Mouse (Mus musculus) lung, embryonic 14.5 days (tissue): ENCODE data around the gene Synrg. TPM values are rescaled to one million over a fixed set of nuclear protein-coding genes. Genes with fewer than 3 reads are reported as not detected.

Experiments used
- ATAC-seq: fragments of 200-750 bp; cut with Nextera tagmentation; 2 replicates; pipeline ENCODE4 v1.8.0; 2017; ENCODE audit warnings: mild to moderate bottlenecking, moderate TSS enrichment, moderate library complexity; ENCODE audit not compliant: insufficient read depth
- DNase-seq: peaks from one replicate; pipeline ENCODE4 v3.0.0-alpha.2; 2015
- H3K27ac ChIP-seq: fragments of 300-500 bp; sonication (generic); 2 replicates; pipeline ENCODE4 v1.5.1; 2014; ENCODE audit warnings: low read depth, mild to moderate bottlenecking, moderate library complexity
- H3K27me3 ChIP-seq: fragments of 300-500 bp; sonication (generic); 2 replicates; pipeline ENCODE4 v1.6.1; 2014; ENCODE audit warnings: low read length, control low read depth; ENCODE audit not compliant: insufficient read depth
- H3K36me3 ChIP-seq: fragments of 300-500 bp; sonication (generic); 2 replicates; pipeline ENCODE4 v1.6.1; 2014; ENCODE audit warnings: control low read depth; ENCODE audit not compliant: insufficient read depth
- H3K4me1 ChIP-seq: fragments of 300-500 bp; sonication (generic); 2 replicates; pipeline ENCODE4 v1.6.1; 2014; ENCODE audit warnings: antibody characterized with exemption, control low read depth; ENCODE audit not compliant: insufficient read depth
- H3K4me2 ChIP-seq: fragments of 300-500 bp; sonication (generic); 2 replicates; pipeline ENCODE4 v1.6.1; 2014; ENCODE audit warnings: mild to moderate bottlenecking
- H3K4me3 ChIP-seq: fragments of 300-500 bp; sonication (generic); 2 replicates; pipeline ENCODE4 v1.5.1; 2014; ENCODE audit warnings: low read depth, low read length
- H3K9ac ChIP-seq: fragments of 300-500 bp; sonication (generic); 2 replicates; pipeline ENCODE4 v1.6.1; 2014
- H3K9me3 ChIP-seq: fragments of 300-500 bp; sonication (generic); 2 replicates; pipeline ENCODE4 v1.6.1; 2016; ENCODE audit warnings: low read depth, low read length, control low read depth
- CTCF ChIP-seq: IDR thresholded peaks from 2 replicates; pipeline ENCODE4 v1.5.1; 2016; ENCODE audit warnings: antibody characterized with exemption, low read depth
- WGBS: fragments of 180-500 bp; shearing (Covaris S2); extraction: QIAGEN DNeasy Blood & Tissue Kit; methylation state at CpG from one replicate; pipeline ENCODE4 v1.1.7; 2014; 5-methylcytosine and 5-hydroxymethylcytosine counted together
- polyA plus RNA-seq: library from polyadenylated mRNA; unstranded; fragments of >200 nt; fragmentation: Nextera tagmentation; extraction: Ambion mirVana; gene quantifications from 2 replicates; pipeline ENCODE4 v1.2.1, GENCODE M21; 2014

Synrg gene
- polyA plus RNA-seq, 1 experiment from 2014 or later: 9.3 TPM

DNA sequence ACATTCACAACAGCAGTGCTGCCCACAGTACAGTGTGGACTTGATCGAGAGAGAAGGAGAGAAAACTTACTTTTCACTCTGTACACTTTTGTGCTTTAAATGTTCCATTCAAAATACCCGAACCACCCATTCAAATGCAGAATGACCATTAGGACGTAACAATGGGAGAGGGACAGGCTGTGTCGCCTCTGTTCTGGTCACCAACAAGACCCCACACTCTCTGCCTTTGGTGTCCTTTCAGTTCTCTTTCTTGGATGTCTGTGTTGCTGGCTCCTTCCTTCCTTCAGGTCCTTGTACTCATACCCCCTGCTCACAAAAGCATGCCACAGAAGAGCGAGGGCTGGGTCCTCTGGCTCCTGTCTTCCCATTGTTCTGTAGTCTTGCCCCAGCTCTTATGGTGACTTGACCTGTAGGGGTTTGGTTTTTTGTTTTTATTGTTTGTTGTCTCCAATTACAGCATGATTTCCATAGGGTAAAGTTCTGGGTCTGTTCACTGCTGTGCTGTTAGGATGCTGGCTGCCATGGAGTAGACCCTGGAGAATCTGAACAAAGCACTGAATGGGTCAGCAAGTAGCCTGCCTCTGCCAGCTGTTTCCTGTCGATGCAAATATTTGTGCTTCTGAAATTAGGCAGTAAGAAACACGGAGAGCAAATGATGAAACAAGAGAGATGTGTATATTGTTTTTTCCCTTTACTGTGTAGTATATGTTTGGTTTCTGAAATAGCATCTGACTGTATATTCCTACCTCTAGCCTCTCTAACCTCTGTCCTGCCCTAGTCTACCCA is 10.5 kb downstream of the Synrg start:
- H3K36me3 ChIP-seq: peaks cover 18% of the 10 kb centered on the region
- TF ChIP-seq CTCF: no peak
- no peak overlapping the region for H3K4me2 ChIP-seq
- H3K27ac ChIP-seq: no peak overlapping the region
- no peaks in the 10 kb centered on the region for H3K27me3 ChIP-seq
- no peak overlapping the region for H3K4me3 ChIP-seq
- no peaks in the 10 kb centered on the region for H3K9me3 ChIP-seq
- DNase-seq (no peak), ATAC-seq (no peak)
- 71% methylated on average over 7 of the region's 7 CpGs for WGBS
- no peaks in the 10 kb centered on the region for H3K4me1 ChIP-seq
- no peak overlapping the region for H3K9ac ChIP-seq

DNA sequence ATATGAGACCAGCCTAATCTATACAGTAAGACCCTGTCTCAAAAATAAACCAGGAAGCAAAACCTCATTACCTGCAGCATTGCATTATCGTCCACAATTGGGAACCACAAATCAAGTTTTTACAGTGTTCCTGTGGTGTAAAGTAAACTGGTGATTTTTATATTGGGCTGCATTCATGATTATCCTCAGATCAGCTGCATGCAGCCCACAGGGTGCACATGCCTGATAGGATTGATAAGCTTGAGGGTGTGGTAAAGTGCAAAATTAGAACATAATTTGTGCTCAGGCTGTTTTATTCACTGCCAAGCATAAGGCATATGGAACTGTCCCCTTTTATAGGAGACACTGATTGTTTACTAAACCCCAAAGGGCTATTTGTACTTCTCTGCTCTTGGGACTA is 11.3 kb downstream of the Synrg start:
- H3K9me3 ChIP-seq: no peaks in the 10 kb centered on the region
- no peak for ATAC-seq
- H3K9ac ChIP-seq: no peak overlapping the region
- H3K27ac ChIP-seq: no peak overlapping the region
- peaks cover 22% of the 10 kb centered on the region for H3K36me3 ChIP-seq
- H3K4me1 ChIP-seq: no peaks in the 10 kb centered on the region
- H3K27me3 ChIP-seq: no peaks in the 10 kb centered on the region
- H3K4me2 ChIP-seq: no peak overlapping the region
- DNase-seq: no peak
- 79% methylated on average over 1 of the region's 1 CpGs for WGBS
- no peak overlapping the region for H3K4me3 ChIP-seq
- no peak for TF ChIP-seq CTCF

DNA sequence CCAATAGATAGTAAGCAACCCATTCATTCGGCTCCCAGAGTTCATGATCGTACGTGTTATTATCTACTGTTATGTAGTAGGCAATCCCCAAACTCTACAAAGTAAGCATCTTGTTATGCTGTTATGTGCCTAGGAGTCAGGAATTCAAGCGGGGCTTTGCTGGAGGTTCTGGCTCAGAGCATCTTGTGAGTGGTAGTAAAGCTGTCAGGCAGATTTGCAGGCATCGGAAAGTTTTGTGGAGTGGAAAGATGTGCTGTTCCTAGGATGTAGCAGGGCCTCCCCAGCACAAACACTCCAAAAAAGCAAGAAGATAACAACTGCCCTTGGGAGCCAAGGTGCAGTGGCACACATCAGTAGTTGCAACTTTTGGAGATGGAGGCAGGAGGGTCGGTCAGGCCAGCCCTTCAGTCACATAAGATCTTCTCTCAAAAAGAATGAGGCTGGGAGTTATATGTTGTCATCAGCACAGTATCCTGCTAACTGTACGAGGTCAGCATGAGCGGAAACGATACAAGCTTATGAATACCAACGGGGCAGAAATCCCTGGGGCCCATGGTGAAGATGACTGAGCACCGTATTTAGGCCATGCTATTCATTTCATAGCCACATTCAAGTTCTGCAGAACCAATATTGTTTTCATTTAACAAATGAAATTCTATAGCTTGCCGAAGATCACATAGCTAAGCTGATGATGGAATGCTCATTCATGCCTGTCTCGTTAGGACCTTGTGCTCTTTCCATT is 12.2 kb downstream of the Synrg start:
- H3K9me3 ChIP-seq: no peaks in the 10 kb centered on the region
- no peak for TF ChIP-seq CTCF
- no peak for ATAC-seq
- no peak overlapping the region for H3K4me3 ChIP-seq
- H3K27me3 ChIP-seq: no peaks in the 10 kb centered on the region
- H3K36me3 ChIP-seq: peaks cover 22% of the 10 kb centered on the region
- 87% methylated on average over 13 of the region's 13 CpGs for WGBS
- no peak for DNase-seq
- H3K4me2 ChIP-seq: no peak overlapping the region
- H3K27ac ChIP-seq: no peak overlapping the region
- H3K9ac ChIP-seq: no peak overlapping the region
- no peaks in the 10 kb centered on the region for H3K4me1 ChIP-seq

DNA sequence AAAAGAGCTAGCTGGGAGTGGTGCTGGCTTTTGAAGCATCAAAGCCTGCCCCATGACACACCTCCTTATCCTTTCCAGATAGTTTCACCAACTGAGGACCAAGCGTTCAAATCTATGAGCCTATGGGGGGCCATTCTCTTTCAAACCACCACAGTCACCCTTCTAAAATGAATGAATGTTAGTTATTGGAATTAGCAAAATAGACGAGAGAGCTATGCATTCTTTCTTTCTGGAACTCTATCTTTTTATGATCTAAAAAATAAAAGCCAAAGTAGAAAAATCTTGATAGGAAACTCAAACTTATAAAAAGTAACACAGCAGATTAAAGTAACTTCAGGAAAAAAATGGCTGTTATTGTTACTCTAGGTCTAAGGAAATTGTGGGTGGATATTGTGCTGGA is 13.6 kb downstream of the Synrg start:
- TF ChIP-seq CTCF: no peak
- Histone ChIP-seq H3K9me3 (no peaks in the 10 kb centered on the region), H3K4me1 (no peaks in the 10 kb centered on the region), H3K4me2 (no peak overlapping the region), H3K27ac (no peak overlapping the region), H3K27me3 (no peaks in the 10 kb centered on the region), H3K4me3 (no peak overlapping the region), H3K36me3 (peaks cover 31% of the 10 kb centered on the region), H3K9ac (no peak overlapping the region)
- DNase-seq (no peak), ATAC-seq (no peak)
- WGBS: 84% methylated on average over 2 of the region's 2 CpGs

DNA sequence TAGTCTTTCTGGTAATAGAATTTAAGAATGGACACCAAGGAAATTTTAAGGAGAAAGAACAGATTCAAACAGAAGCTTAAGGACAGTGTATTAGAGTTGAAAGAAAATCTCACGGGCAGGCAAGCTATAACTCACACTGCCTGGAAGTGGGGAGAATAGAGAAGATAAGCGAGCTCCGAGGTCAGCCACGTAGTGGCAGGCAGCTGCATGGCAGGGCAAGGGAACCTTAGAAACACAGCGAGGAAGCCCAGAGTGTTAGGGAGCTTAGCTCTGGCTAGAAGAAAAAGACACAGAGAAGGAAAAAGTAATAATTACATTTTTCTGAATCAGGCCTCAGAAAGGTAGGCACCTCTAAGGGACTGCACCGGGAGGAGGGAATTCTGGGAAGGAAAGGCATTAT is 15.8 kb downstream of the Synrg start:
- no peak for DNase-seq
- WGBS: 79% methylated on average over 6 of the region's 6 CpGs
- H3K9ac ChIP-seq: no peak overlapping the region
- H3K4me3 ChIP-seq: no peak overlapping the region
- H3K27me3 ChIP-seq: no peaks in the 10 kb centered on the region
- H3K4me2 ChIP-seq: no peak overlapping the region
- no peaks in the 10 kb centered on the region for H3K4me1 ChIP-seq
- H3K36me3 ChIP-seq: peaks cover 31% of the 10 kb centered on the region
- no peak for ATAC-seq
- H3K9me3 ChIP-seq: no peaks in the 10 kb centered on the region
- no peak overlapping the region for H3K27ac ChIP-seq
- no peak for TF ChIP-seq CTCF

DNA sequence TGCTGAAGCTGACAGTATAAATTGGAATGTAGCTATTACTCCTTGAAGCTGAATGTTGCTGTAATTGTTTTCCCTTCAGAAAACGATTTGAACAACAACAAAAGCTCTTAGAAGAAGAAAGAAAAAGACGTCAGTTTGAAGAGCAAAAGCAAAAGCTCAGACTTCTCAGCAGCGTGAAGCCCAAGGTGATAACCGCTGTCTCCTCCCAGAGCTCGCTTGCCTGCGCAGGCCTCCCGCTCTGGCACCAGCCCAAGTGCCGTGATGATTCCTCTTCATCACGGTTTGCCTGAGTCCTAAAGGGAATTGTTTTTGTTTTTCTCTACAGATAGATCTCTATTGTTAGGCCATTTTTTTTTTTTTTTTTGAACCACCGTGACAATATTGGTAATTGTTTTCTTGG is 17.1 kb downstream of the Synrg start:
- no peak for TF ChIP-seq CTCF
- no peak overlapping the region for H3K9ac ChIP-seq
- WGBS: 77% methylated on average over 10 of the region's 10 CpGs
- H3K27ac ChIP-seq: no peak overlapping the region
- no peak overlapping the region for H3K4me2 ChIP-seq
- H3K9me3 ChIP-seq: no peaks in the 10 kb centered on the region
- DNase-seq (peak; percentile 18), ATAC-seq (no peak)
- H3K27me3 ChIP-seq: no peaks in the 10 kb centered on the region
- H3K4me1 ChIP-seq: no peaks in the 10 kb centered on the region
- peaks cover 31% of the 10 kb centered on the region for H3K36me3 ChIP-seq
- H3K4me3 ChIP-seq: no peak overlapping the region

DNA sequence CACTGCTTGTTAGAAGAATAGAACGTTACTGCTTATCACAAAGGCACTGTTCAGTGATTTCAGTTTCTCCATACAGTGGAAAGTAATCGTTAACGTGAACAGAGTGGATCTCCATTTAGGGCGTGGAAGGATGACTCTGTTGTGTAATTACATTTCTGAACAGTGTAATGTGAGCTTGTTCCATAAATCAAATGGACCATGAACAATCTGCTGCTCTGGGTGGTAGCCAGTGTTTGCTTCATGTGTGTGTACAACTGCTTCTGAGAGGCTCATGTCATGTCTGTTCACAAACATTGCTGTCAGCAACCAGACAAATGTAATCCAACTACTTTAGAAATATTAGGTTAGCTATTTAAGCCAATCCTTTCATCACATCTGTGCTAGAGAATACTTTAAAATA is 27.5 kb downstream of the Synrg start:
- Histone ChIP-seq H3K4me2 (no peak overlapping the region), H3K9ac (no peak overlapping the region), H3K9me3 (no peaks in the 10 kb centered on the region), H3K27ac (no peak overlapping the region), H3K4me1 (no peaks in the 10 kb centered on the region), H3K27me3 (no peaks in the 10 kb centered on the region), H3K36me3 (peaks cover 36% of the 10 kb centered on the region; the same call in 1 of the 2 replicates), H3K4me3 (no peak overlapping the region)
- TF ChIP-seq CTCF: no peak
- 67% methylated on average over 4 of the region's 4 CpGs for WGBS
- DNase-seq (no peak), ATAC-seq (no peak)
